Mouse (Mus musculus): Measurements from ENCODE around the gene Sobp. TPM values are rescaled to one million over a fixed set of nuclear protein-coding genes. Genes with fewer than 3 reads are reported as not detected.

Sobp gene
- polyA plus RNA-seq, 1 experiment from 2014 or later, result 1.5 TPM

DNA sequence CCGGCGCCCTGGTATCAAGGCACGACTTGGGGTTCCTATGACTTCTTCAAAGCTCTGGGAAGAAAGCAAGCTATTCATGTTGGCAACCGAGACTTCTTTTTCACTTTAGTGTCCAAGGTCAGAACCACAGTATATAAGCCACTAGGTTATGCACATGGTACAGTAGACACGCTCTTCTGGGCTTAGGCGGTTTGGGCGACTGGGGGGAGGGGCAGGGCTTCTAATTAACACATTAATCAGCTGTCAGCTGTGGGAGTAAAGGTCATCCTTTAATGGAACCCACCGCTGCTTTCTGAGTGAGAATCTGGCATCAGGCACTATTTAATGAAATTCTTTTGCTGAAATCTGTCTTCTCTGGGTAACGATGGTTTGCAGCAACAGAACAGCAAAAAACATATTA is 147.3 kb downstream of the Sobp start:
- H3K4me3 ChIP-seq (ENCODE audit: low read depth, low read length), result no peak overlapping the region
- no peak for ATAC-seq (replicated peaks; ENCODE audit: low FRiP score, low TSS enrichment, low read depth)
- H3K4me1 ChIP-seq (replicated peaks; ENCODE audit: control insufficient read depth, insufficient read depth, low read length), result peaks cover 3% of the 10 kb centered on the region; the same call in 1 of the 2 replicates
- WGBS, result 59% methylated on average over 9 of the region's 9 CpGs
- H3K4me2 ChIP-seq (ENCODE audit: low read length), result no peak overlapping the region
- H3K36me3 ChIP-seq (ENCODE audit: control insufficient read depth, insufficient read depth, low read length), result no peaks in the 10 kb centered on the region
- no peak overlapping the region for H3K27ac ChIP-seq (ENCODE audit: low read depth)
- no peak overlapping the region for H3K9ac ChIP-seq (ENCODE audit: low read length)
- no peak for DNase-seq (ENCODE audit: low spot score)
- no peaks in the 10 kb centered on the region for H3K9me3 ChIP-seq (ENCODE audit: control insufficient read depth, low read length)
- H3K27me3 ChIP-seq (replicated peaks; ENCODE audit: control insufficient read depth, insufficient read depth, low read length), result peaks cover 17% of the 10 kb centered on the region

DNA sequence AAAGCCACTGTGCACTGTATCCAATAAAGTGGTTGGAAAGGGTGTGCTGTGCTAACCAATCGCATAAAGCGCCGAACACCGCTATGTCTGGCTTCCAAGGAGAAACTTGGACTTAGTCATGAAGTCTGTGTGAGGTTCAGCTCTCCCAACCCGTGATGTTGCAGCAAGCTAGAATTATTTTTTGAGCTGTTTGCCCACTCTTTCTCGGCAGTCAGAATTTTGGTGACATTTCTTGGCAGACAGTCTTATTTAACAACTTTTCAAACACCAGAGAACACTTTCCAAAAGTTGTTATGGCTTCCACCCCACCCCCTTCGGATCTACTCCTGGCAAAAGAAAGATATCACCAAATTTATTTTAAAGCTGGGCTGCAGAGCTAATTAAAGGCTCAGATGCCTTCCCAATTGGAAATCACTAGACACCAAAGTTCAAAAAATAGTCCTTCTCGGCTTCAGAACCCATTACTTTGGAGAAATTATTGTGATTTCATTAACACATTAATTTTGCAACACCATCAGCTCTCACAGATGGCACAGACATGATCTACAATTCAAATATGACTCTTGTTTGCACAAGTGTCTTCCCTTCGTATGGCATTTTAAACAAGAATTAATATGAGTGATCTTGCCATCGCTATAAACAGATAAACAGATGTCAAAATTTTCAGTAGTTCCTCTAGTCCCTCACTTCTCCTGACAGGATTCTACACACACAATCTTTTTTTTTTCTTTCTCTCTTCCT is 150.7 kb downstream of the Sobp start:
- Histone ChIP-seq H3K4me3 (ENCODE audit: low read depth, low read length) (no peak overlapping the region), H3K36me3 (ENCODE audit: control insufficient read depth, insufficient read depth, low read length) (no peaks in the 10 kb centered on the region), H3K27me3 (replicated peaks; ENCODE audit: control insufficient read depth, insufficient read depth, low read length) (peaks cover 48% of the 10 kb centered on the region), H3K4me2 (ENCODE audit: low read length) (no peak overlapping the region), H3K27ac (ENCODE audit: low read depth) (no peak overlapping the region), H3K4me1 (replicated peaks; ENCODE audit: control insufficient read depth, insufficient read depth, low read length) (peaks cover 11% of the 10 kb centered on the region; the same call in 1 of the 2 replicates), H3K9ac (ENCODE audit: low read length) (no peak overlapping the region), H3K9me3 (ENCODE audit: control insufficient read depth, low read length) (no peaks in the 10 kb centered on the region)
- 78% methylated on average over 10 of the region's 10 CpGs for WGBS
- DNase-seq (ENCODE audit: low spot score), result no peak
- ATAC-seq (replicated peaks; ENCODE audit: low FRiP score, low TSS enrichment, low read depth), result no peak

DNA sequence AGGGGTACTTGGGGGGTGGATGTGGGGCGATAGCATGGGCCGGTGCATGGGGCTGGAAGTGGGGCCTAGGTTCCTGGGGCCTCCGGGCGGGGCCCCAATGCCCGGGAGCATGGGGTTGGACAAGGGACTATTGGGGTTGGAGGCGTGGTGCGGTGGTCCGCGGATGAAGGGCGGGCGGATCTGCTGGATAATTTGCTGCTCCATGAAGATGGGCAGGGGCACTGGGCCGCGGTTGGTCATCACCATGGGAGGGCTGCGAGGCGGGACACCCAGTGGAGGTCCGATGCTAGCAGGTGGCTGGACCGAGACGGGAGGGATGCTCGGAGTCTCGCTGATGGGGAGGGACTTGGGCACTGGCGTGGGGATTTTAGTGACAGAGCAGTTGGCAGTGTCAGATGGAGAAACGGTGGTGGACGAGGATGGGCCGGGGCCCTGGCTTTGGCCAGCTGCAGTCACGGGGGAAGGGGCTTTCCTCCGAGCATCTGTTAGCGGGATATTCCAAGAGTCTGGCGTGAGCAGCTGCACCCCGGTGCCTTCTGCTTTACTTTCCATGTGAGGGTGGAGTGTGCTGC is 152.1 kb downstream of the Sobp start:
- H3K27me3 ChIP-seq (replicated peaks; ENCODE audit: control insufficient read depth, insufficient read depth, low read length), result peaks cover 50% of the 10 kb centered on the region
- WGBS, result 8% methylated on average over 29 of the region's 29 CpGs
- DNase-seq (ENCODE audit: low spot score) (no peak), ATAC-seq (replicated peaks; ENCODE audit: low FRiP score, low TSS enrichment, low read depth) (peak; percentile 26; the same call in 1 of the 2 replicates)
- no peaks in the 10 kb centered on the region for H3K9me3 ChIP-seq (ENCODE audit: control insufficient read depth, low read length)
- H3K9ac ChIP-seq (ENCODE audit: low read length), result no peak overlapping the region; the same call in 1 of the 2 replicates
- peaks cover 11% of the 10 kb centered on the region; the same call in 1 of the 2 replicates for H3K4me1 ChIP-seq (replicated peaks; ENCODE audit: control insufficient read depth, insufficient read depth, low read length)
- H3K4me3 ChIP-seq (ENCODE audit: low read depth, low read length), result peak overlapping the region; percentile 50
- no peak overlapping the region for H3K27ac ChIP-seq (ENCODE audit: low read depth)
- no peaks in the 10 kb centered on the region for H3K36me3 ChIP-seq (ENCODE audit: control insufficient read depth, insufficient read depth, low read length)
- peak overlapping the region; percentile 92 for H3K4me2 ChIP-seq (ENCODE audit: low read length)

DNA sequence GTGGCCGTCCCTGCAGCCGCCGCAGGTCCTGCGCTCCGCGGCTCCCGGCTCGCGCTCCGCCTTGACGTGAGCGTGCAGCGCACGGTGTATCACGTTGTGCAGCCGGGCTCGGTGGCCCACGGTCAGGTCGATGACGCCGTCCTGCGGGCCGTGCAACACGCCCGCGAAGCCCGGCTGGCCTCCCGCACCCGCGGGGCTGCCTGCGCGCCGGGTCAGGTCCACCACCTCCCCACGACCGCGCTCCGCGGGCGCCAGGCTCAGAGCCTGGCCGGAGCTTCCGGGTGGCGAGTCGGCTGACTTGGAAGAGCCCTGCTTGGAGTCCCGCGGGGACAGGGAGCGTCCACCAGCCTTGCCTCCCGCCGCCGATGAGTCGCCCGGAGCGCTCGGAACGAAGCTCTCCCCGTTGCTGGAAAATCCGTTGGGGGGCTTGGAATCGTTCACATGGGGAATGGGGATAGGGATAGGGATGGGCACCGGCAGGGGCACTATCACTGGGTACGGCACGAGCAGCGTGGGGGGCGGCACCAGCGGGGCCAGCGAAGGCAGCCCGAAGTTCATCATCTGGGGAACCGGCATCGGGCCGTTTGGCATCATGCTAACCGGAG is 152.7 kb downstream of the Sobp start:
- Histone ChIP-seq H3K4me1 (replicated peaks; ENCODE audit: control insufficient read depth, insufficient read depth, low read length) (peaks cover 11% of the 10 kb centered on the region; the same call in 1 of the 2 replicates), H3K9me3 (ENCODE audit: control insufficient read depth, low read length) (no peaks in the 10 kb centered on the region), H3K36me3 (ENCODE audit: control insufficient read depth, insufficient read depth, low read length) (no peaks in the 10 kb centered on the region), H3K27me3 (replicated peaks; ENCODE audit: control insufficient read depth, insufficient read depth, low read length) (peaks cover 54% of the 10 kb centered on the region), H3K27ac (ENCODE audit: low read depth) (no peak overlapping the region), H3K4me3 (ENCODE audit: low read depth, low read length) (peak overlapping the region; percentile 50), H3K4me2 (ENCODE audit: low read length) (peak overlapping the region; percentile 92), H3K9ac (ENCODE audit: low read length) (peak overlapping the region; percentile 45)
- under 1% methylated on average over 55 of the region's 69 CpGs for WGBS
- peak; percentile 68 for ATAC-seq (replicated peaks; ENCODE audit: low FRiP score, low TSS enrichment, low read depth)
- DNase-seq (ENCODE audit: low spot score), result peak; percentile 77

DNA sequence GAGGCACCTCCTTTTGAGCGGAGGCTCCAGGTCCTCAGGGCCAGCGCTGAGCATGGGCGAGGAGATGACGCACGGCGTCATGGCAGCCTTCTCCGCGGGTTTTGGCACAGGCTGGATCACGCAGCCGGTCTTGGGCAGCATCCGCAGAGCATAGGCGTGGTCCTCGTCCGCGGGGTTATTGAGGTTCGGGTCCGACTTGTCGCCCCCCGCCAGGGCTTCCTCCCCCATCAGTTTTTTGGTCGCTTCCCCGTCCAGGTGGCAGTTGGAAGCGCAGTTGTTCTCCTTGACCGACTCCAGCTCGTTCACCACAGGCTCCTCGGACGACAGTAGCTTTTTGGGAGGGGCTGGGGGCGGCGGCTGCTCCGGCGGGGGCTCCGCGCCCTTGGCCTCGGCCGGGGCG is 153.3 kb downstream of the Sobp start:
- peaks cover 11% of the 10 kb centered on the region; the same call in 1 of the 2 replicates for H3K4me1 ChIP-seq (replicated peaks; ENCODE audit: control insufficient read depth, insufficient read depth, low read length)
- peak; percentile 13; the same call in 1 of the 2 replicates for ATAC-seq (replicated peaks; ENCODE audit: low FRiP score, low TSS enrichment, low read depth)
- no peaks in the 10 kb centered on the region for H3K36me3 ChIP-seq (ENCODE audit: control insufficient read depth, insufficient read depth, low read length)
- peak overlapping the region; percentile 92 for H3K4me2 ChIP-seq (ENCODE audit: low read length)
- peak overlapping the region; percentile 45 for H3K9ac ChIP-seq (ENCODE audit: low read length)
- H3K4me3 ChIP-seq (ENCODE audit: low read depth, low read length), result peak overlapping the region; percentile 50
- no peaks in the 10 kb centered on the region for H3K9me3 ChIP-seq (ENCODE audit: control insufficient read depth, low read length)
- WGBS, result 7% methylated on average over 35 of the region's 35 CpGs
- H3K27ac ChIP-seq (ENCODE audit: low read depth), result no peak overlapping the region
- H3K27me3 ChIP-seq (replicated peaks; ENCODE audit: control insufficient read depth, insufficient read depth, low read length), result peaks cover 54% of the 10 kb centered on the region
- DNase-seq (ENCODE audit: low spot score), result peak; percentile 67

DNA sequence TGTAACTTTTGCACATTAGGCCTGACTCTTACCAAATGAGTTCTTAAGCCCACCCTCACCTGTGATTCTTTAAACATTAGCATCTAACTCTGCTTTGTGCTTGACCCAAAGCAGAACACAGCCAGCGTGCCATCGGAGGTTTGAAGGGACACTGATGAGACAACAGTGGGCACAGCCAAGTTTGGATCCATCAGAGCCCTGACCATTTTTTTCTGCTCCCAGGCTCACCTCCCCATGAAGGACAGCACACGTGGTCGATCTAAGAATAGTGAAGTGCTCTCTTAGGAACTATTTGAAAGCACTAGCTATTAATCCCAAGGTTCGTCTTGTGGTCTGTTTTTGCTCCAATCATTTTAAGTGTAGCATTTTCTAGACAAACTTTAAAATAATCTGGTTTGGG is 159.5 kb downstream of the Sobp start:
- ATAC-seq (replicated peaks; ENCODE audit: low FRiP score, low TSS enrichment, low read depth) (no peak), DNase-seq (ENCODE audit: low spot score) (no peak)
- H3K4me3 ChIP-seq (ENCODE audit: low read depth, low read length), result no peak overlapping the region
- no peaks in the 10 kb centered on the region for H3K9me3 ChIP-seq (ENCODE audit: control insufficient read depth, low read length)
- H3K27me3 ChIP-seq (replicated peaks; ENCODE audit: control insufficient read depth, insufficient read depth, low read length), result peaks cover 16% of the 10 kb centered on the region
- no peak overlapping the region for H3K9ac ChIP-seq (ENCODE audit: low read length)
- H3K4me1 ChIP-seq (replicated peaks; ENCODE audit: control insufficient read depth, insufficient read depth, low read length), result no peaks in the 10 kb centered on the region
- H3K36me3 ChIP-seq (ENCODE audit: control insufficient read depth, insufficient read depth, low read length), result no peaks in the 10 kb centered on the region
- no peak overlapping the region for H3K27ac ChIP-seq (ENCODE audit: low read depth)
- WGBS, result 86% methylated on average over 5 of the region's 5 CpGs
- H3K4me2 ChIP-seq (ENCODE audit: low read length), result no peak overlapping the region

DNA sequence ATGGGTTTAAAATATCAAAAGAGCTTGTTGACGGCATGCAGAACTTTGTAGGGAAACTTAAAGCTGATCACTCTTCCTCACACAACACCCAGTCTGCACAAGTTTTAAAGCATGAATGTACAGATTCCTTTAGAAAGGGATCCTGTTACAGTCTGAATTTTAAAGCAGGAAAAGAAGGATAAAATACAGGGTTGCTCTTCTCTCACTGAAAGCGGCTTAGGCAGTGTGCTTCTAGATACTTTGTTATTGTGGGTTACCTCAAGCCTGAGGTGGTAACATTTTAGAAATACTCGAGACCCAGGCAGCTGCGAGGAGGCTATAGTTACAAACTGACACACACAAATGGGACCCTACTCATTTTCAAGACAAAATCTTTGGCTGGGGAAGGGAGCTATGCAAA is 160.0 kb downstream of the Sobp start:
- Histone ChIP-seq H3K9ac (ENCODE audit: low read length) (no peak overlapping the region), H3K4me3 (ENCODE audit: low read depth, low read length) (no peak overlapping the region), H3K36me3 (ENCODE audit: control insufficient read depth, insufficient read depth, low read length) (no peaks in the 10 kb centered on the region), H3K4me1 (replicated peaks; ENCODE audit: control insufficient read depth, insufficient read depth, low read length) (no peaks in the 10 kb centered on the region), H3K9me3 (ENCODE audit: control insufficient read depth, low read length) (no peaks in the 10 kb centered on the region), H3K4me2 (ENCODE audit: low read length) (no peak overlapping the region), H3K27me3 (replicated peaks; ENCODE audit: control insufficient read depth, insufficient read depth, low read length) (peaks cover 12% of the 10 kb centered on the region), H3K27ac (ENCODE audit: low read depth) (no peak overlapping the region)
- 83% methylated on average over 4 of the region's 4 CpGs for WGBS
- no peak for ATAC-seq (replicated peaks; ENCODE audit: low FRiP score, low TSS enrichment, low read depth)
- DNase-seq (ENCODE audit: low spot score), result no peak

DNA sequence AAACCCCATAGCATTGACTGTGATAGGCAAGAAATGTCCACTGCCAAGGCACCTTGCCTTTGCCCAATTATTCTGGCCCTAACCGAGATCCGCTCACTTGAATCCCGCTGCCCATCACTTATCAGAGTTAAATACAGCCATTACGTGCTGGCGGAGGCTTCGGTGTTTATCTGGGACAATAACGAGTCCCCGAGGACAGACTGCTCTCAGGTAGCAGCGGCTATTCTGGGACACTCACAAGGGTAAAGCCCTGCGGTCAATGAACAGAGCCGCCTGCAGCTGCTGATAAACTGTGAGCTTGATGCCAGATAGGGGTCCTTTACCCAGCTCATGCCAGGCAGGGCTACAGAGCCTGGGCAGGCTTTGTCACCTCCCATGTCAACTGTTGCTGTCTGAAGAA is 166.2 kb downstream of the Sobp start:
- ATAC-seq (replicated peaks; ENCODE audit: low FRiP score, low TSS enrichment, low read depth) (no peak), DNase-seq (ENCODE audit: low spot score) (no peak)
- Histone ChIP-seq H3K36me3 (ENCODE audit: control insufficient read depth, insufficient read depth, low read length) (no peaks in the 10 kb centered on the region), H3K9me3 (ENCODE audit: control insufficient read depth, low read length) (no peaks in the 10 kb centered on the region), H3K4me3 (ENCODE audit: low read depth, low read length) (no peak overlapping the region), H3K27ac (ENCODE audit: low read depth) (no peak overlapping the region), H3K27me3 (replicated peaks; ENCODE audit: control insufficient read depth, insufficient read depth, low read length) (no peaks in the 10 kb centered on the region), H3K4me1 (replicated peaks; ENCODE audit: control insufficient read depth, insufficient read depth, low read length) (peaks cover 3% of the 10 kb centered on the region), H3K9ac (ENCODE audit: low read length) (no peak overlapping the region), H3K4me2 (ENCODE audit: low read length) (no peak overlapping the region)
- 77% methylated on average over 11 of the region's 11 CpGs for WGBS
